Mouse (Mus musculus): Measurements from ENCODE around the gene Capg. TPM values are rescaled to one million over a fixed set of nuclear protein-coding genes. Genes with fewer than 3 reads are reported as not detected.

Capg gene
- total and polyA plus RNA-seq, 3 experiments: 241 to 283 TPM; not detected in 1

GRCm38 (mm10) chr6:72519303-72519702, 24.9 kb upstream of the Capg start:
- H3K4me1 ChIP-seq (ENCODE audit: control insufficient read depth in 1 of 2, insufficient read depth in 2 of 2, low read length in 2 of 2): peaks cover 7% of the 10 kb centered on the region in 2 experiments; a peak in 3 of 4 replicates
- no peak overlapping the region for H3K4me3 ChIP-seq (ENCODE audit: control insufficient read depth in 1 of 2, insufficient read depth in 1 of 2, low read depth in 2 of 2, low read length in 2 of 2)
- H3K27ac ChIP-seq (ENCODE audit: control insufficient read depth, low read depth, low read length): no peak overlapping the region
- H3K79me2 ChIP-seq (ENCODE audit: control insufficient read depth, insufficient read depth, low read length, poor library complexity): no peaks in the 10 kb centered on the region
- TF ChIP-seq MEF2A (IDR thresholded peaks at IDR 0.05; ENCODE audit: extremely low read depth, insufficient replicate concordance, low read depth, low read length, poor library complexity, severe bottlenecking) (no peak), MAZ (IDR thresholded peaks at IDR 0.05; ENCODE audit: low read depth, low read length) (no peak), POLR2AphosphoS2 (IDR thresholded peaks at IDR 0.05; ENCODE audit: low read length) (no peak), MXI1 (IDR thresholded peaks at IDR 0.05; ENCODE audit: low read depth, low read length) (no peak), ETS1 (IDR thresholded peaks at IDR 0.05; ENCODE audit: low read depth, low read length) (no peak), E2F4 (IDR thresholded peaks at IDR 0.05; ENCODE audit: borderline replicate concordance, low read depth, low read length) (no peak), MYB (IDR thresholded peaks at IDR 0.05; ENCODE audit: low read depth, low read length) (no peak), GATA1 (IDR thresholded peaks at IDR 0.05; ENCODE audit: low read depth, low read length) (no peak), GABPA (IDR thresholded peaks at IDR 0.05; ENCODE audit: low read depth, low read length) (no peak), KAT2A (conservative IDR thresholded peaks at IDR 0.05; ENCODE audit: low read depth, low read length) (no peak), SIN3A (IDR thresholded peaks at IDR 0.05; ENCODE audit: low read length) (no peak)
- H3K36me3 ChIP-seq (ENCODE audit: control insufficient read depth in 1 of 2, insufficient read depth in 2 of 2, low read length in 2 of 2): no peaks in the 10 kb centered on the region; a peak in 1 of 4 replicates
- no peak overlapping the region for H3K9ac ChIP-seq (ENCODE audit: control insufficient read depth, low read depth, low read length, poor library complexity, severe bottlenecking)
- no peaks in the 10 kb centered on the region for H3K9me3 ChIP-seq (replicated peaks; ENCODE audit: insufficient read depth, low read length)
- H3K27me3 ChIP-seq (ENCODE audit: control insufficient read depth in 1 of 2, insufficient read depth in 2 of 2, low read length in 2 of 2): no peaks in the 10 kb centered on the region
- no peak for DNase-seq (ENCODE audit: low read depth, low spot score)

GRCm38 (mm10) chr6:72519892-72520663, 24.1 kb upstream of the Capg start:
- peaks cover 7% of the 10 kb centered on the region in 2 experiments; a peak in 3 of 4 replicates for H3K4me1 ChIP-seq (ENCODE audit: control insufficient read depth in 1 of 2, insufficient read depth in 2 of 2, low read length in 2 of 2)
- H3K4me3 ChIP-seq (ENCODE audit: control insufficient read depth in 1 of 2, insufficient read depth in 1 of 2, low read depth in 2 of 2, low read length in 2 of 2): no peak overlapping the region
- no peak for TF ChIP-seq JUND (IDR thresholded peaks at IDR 0.05; ENCODE audit: low read depth, low read length)
- no peak for TF ChIP-seq MAX (IDR thresholded peaks at IDR 0.05; ENCODE audit: low read length)
- TF ChIP-seq E2F4 (IDR thresholded peaks at IDR 0.05; ENCODE audit: borderline replicate concordance, low read depth, low read length): no peak
- no peak for TF ChIP-seq NELFE (IDR thresholded peaks at IDR 0.05; ENCODE audit: low read depth, low read length)
- no peak for TF ChIP-seq EP300 (IDR thresholded peaks at IDR 0.05; ENCODE audit: low read depth in 1 of 2, low read length in 2 of 2)
- TF ChIP-seq POLR2A (IDR thresholded peaks at IDR 0.05; ENCODE audit: control insufficient read depth in 1 of 2, insufficient read depth in 1 of 2, low read depth in 1 of 2, low read length in 2 of 2, poor library complexity in 1 of 2): no peak
- no peak for TF ChIP-seq POLR2AphosphoS2 (IDR thresholded peaks at IDR 0.05; ENCODE audit: low read length)
- TF ChIP-seq UBTF (IDR thresholded peaks at IDR 0.05; ENCODE audit: borderline replicate concordance, insufficient read depth, low read depth, low read length): no peak
- DNase-seq (ENCODE audit: low read depth, low spot score): no peak
- H3K9me3 ChIP-seq (replicated peaks; ENCODE audit: insufficient read depth, low read length): no peaks in the 10 kb centered on the region
- no peak overlapping the region for H3K27ac ChIP-seq (ENCODE audit: control insufficient read depth, low read depth, low read length)
- H3K9ac ChIP-seq (ENCODE audit: control insufficient read depth, low read depth, low read length, poor library complexity, severe bottlenecking): no peak overlapping the region
- peaks cover 0 to 2% of the 10 kb centered on the region in 2 experiments; a peak in 1 of 4 replicates for H3K36me3 ChIP-seq (ENCODE audit: control insufficient read depth in 1 of 2, insufficient read depth in 2 of 2, low read length in 2 of 2)
- H3K27me3 ChIP-seq (ENCODE audit: control insufficient read depth in 1 of 2, insufficient read depth in 2 of 2, low read length in 2 of 2): no peaks in the 10 kb centered on the region
- H3K79me2 ChIP-seq (ENCODE audit: control insufficient read depth, insufficient read depth, low read length, poor library complexity): no peaks in the 10 kb centered on the region
